Comparison of ENCODE assay signal across 9 mouse cellular contexts in the genomic region with DNA sequence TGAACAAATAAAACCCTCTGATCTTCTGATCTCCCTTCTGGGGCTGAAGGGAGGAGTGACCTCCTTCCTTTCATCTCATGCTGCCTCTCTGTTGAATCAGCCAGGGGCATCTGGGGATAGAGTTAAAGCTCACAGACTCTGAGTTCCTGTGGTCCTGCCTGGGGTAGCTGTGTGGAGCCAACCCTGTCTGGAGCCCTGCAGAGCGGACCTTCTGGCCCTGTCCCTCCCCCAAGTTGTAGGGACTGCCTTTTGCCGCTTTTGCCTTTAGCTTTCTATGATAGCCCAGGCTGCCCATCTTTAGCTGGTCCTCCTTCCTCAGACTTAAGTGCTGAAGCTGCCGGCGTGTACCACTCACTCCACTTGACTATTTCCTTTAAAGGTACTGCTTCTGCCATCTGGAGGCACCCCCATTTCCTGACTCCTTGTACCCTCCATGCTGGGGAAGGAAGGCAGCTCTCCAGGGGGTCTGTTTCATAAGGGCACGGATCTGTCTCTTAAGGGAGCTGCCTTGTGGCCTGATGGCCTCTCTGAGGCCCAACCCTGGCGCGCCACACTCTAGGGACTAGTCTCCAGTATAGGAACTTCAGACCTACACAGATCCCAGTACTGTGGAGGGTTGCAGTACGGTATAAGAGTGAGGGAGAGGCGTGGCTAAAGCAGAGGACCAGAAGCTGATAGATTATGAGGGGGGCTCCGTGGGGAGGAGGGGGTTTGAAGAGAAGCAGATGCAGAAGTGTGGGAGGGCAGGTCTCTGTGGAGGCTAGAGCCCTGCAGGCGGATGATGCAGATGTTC.
A peak's percentile ranks its signal among the peaks of the same experiment; 100 is the strongest.
DNase-seq lines count a peak whose midpoint lies in the region; ATAC-seq lines count a peak whose summit lies in the region.
"Had no signal": no experiment of that assay in that cellular context is flagged by ENCODE, and none has a peak within 500 bp of the region (broad histone marks: within the 10 kb centered on the region; RNA-seq: fewer than 3 reads in every experiment).

No protein-coding gene starts in this region.

- H3K36me3 ChIP-seq in kidney, embryonic 14.5 days (ENCODE audit: control insufficient read depth, insufficient read depth, low read length) = no peaks in the 10 kb centered on the region
- no peaks in the 10 kb centered on the region for H3K36me3 ChIP-seq in liver, embryonic 11.5 days (ENCODE audit: control insufficient read depth, insufficient read depth, low read length)

- no peak overlapping the region for H3K9ac ChIP-seq in kidney, embryonic 14.5 days (ENCODE audit: low read depth, low read length)
- no peak overlapping the region for H3K9ac ChIP-seq in liver, embryonic 11.5 days (ENCODE audit: low read depth, low read length)

- H3K4me1 ChIP-seq in kidney, embryonic 14.5 days (ENCODE audit: control insufficient read depth, insufficient read depth, low read length) = peaks cover 13% of the 10 kb centered on the region
- H3K4me1 ChIP-seq in liver, embryonic 11.5 days (replicated peaks; ENCODE audit: control insufficient read depth, insufficient read depth, low read length) = 0 out of 2 replicates have a peak, but pooled peaks cover 4% of the 10 kb centered on the region

- H3K27ac ChIP-seq in kidney, embryonic 14.5 days (ENCODE audit: low read depth, low read length) = no peak overlapping the region
- no peak overlapping the region for H3K27ac ChIP-seq in liver, embryonic 11.5 days (ENCODE audit: low read depth, low read length)
- H3K27ac ChIP-seq: hindbrain, postnatal 0 days had no signal

- WGBS in kidney, embryonic 14.5 days = 70% methylated on average over 11 of the region's 11 CpGs
- 58% methylated on average over 11 of the region's 11 CpGs for WGBS in liver, embryonic 11.5 days

- ATAC-seq in kidney, embryonic 14.5 days (ENCODE audit: low FRiP score, low TSS enrichment) = peak; percentile 51
- ATAC-seq in liver, embryonic 11.5 days (replicated peaks; ENCODE audit: low FRiP score) = peak; percentile 21; the same call in 1 of the 2 replicates
- ATAC-seq in megakaryocyte progenitor cell, adult 5-6 weeks (replicated peaks; ENCODE audit: poor library complexity) = no peak
- ATAC-seq: hindbrain, postnatal 0 days had no signal

- no peak for DNase-seq in kidney, postnatal 14 days
- peak; percentile 45 for DNase-seq in cerebellum, adult 11-12 months
- peak; percentile 25 to 37 for DNase-seq in cerebellum, postnatal 36 days
- no peak for DNase-seq in liver, embryonic 11.5 days (ENCODE audit: low spot score)
- no peak for DNase-seq in layer of hippocampus, adult 9-11 months

- H3K4me3 ChIP-seq in kidney, embryonic 14.5 days (ENCODE audit: low read length) = no peak overlapping the region
- H3K4me3 ChIP-seq in liver, embryonic 11.5 days (ENCODE audit: low read depth, low read length) = no peak overlapping the region
- H3K4me3 ChIP-seq: erythroblast, embryonic 14.5 days had no signal

- H3K27me3 ChIP-seq in kidney, embryonic 14.5 days (ENCODE audit: control insufficient read depth, insufficient read depth, low read length) = no peaks in the 10 kb centered on the region
- no peaks in the 10 kb centered on the region for H3K27me3 ChIP-seq in liver, embryonic 11.5 days (replicated peaks; ENCODE audit: control insufficient read depth, insufficient read depth, low read length)

- no peak overlapping the region for H3K4me2 ChIP-seq in kidney, embryonic 14.5 days (replicated peaks; ENCODE audit: low read depth, low read length)
- no peak overlapping the region for H3K4me2 ChIP-seq in liver, embryonic 11.5 days

- H3K9me3 ChIP-seq in kidney, embryonic 14.5 days (ENCODE audit: control insufficient read depth, low read length) = no peaks in the 10 kb centered on the region
- no peaks in the 10 kb centered on the region for H3K9me3 ChIP-seq in liver, embryonic 11.5 days (ENCODE audit: control insufficient read depth, low read length)

Comparison
In these comparisons a context has a peak if more than half of its experiments do, and no peak if none do; other contexts are left out.
1. DNase-seq: peak in cerebellum, adult 11-12 months (single experiment) and cerebellum, postnatal 36 days (2 of 2); none in kidney, postnatal 14 days (single experiment), liver, embryonic 11.5 days (single experiment) and layer of hippocampus, adult 9-11 months (single experiment).